Mouse (Mus musculus) spleen, adult 10 weeks (tissue): Measurements from ENCODE around the gene Pstpip1. TPM values are rescaled to one million over a fixed set of nuclear protein-coding genes. Genes with fewer than 3 reads are reported as not detected.

Experiments used
- polyA plus RNA-seq: library from polyadenylated mRNA; stranded (reverse); fragments of 350-450 nt; fragmentation: Illumina TruSeq; extraction: RNeasy Lipid Tissue Mini Kit (QIAGEN cat#74804); gene quantifications from one replicate; pipeline ENCODE4 v1.2.3, GENCODE M21; 2015; ENCODE audit warnings: low replicate concordance; ENCODE audit not compliant: insufficient read depth

Pstpip1 gene
- polyA plus RNA-seq, result 40.3 TPM

DNA sequence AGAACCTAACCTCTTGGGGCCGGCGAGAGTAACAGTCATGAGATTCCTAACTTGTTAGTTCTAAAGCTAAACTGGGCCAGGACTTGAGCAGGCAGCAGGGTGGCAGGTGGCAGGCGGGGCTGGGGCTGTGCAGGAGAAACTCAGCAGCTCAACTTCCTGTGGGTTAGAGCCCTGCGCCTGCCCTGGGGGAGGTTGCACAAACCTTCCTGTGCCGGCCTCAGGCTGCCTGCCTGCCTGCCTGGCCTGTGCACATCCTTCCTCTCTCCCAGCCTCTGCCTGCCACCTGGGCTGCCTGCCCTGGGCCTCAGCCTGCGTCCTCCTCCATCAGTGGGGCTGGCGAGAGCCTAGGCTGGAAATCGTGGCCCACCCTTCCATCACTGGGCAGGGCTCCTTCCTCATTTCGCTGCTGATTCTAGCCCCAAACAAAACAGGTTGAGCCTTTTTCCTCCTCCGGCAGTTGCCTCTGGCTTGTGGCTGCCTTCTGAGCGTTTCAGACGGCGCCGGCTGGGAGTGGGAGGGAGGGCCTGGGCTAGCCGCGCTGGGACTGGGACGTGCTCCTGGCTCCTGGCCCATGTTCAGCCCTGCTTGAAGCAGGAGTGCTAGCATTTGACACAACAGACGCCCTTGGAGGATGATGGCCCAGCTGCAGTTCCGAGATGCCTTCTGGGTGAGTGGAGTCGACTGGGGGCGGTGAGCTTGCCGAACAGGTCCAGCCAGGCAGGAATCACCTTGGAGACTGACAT is at the start of gene Pstpip1:
Gene Pstpip1, plus strand, starts transcription at position 185 of the 743 bp plus-strand sequence.

DNA sequence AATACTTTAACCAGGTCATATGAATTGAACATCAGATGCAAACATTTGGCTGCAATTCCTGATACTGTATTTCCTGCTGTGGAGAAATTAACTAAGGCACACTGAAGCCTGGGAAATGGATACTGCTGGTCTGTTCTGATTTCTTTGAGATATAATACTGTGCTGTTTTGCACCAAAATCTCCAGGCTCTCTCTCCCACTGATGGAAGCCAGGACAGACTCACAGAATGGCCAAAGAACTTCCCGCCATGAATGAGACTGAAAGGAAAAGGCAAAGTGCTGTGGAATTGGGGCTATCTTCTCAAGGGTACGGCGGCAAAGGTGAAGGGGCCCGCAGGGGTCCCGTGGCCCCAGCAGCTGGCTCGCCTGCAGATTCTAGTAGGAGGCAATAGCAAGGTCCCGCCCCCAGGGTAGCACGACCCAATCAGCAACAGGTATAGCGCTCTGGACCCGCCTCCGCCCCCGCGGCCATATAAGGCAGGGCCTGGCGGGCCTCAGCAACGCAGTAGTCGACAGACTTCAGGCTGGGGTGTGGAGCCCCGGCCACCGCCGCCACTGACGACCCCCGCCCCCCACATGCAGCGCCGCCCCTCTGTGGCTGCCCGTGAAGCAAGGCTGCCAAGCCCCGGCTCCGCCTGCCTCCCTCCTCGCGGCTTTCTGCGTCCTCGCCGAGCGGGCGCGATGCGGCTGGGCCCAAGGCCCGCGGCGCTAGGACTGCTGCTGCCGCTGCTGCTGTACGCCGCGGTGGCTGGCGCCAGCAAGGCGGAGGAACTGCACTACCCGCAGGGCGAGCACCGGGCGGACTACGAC is 48.2 kb upstream of the Pstpip1 start, which contains the start of gene Rcn2:
Gene Rcn2, plus strand, starts transcription at position 474 of the 809 bp plus-strand sequence.

DNA sequence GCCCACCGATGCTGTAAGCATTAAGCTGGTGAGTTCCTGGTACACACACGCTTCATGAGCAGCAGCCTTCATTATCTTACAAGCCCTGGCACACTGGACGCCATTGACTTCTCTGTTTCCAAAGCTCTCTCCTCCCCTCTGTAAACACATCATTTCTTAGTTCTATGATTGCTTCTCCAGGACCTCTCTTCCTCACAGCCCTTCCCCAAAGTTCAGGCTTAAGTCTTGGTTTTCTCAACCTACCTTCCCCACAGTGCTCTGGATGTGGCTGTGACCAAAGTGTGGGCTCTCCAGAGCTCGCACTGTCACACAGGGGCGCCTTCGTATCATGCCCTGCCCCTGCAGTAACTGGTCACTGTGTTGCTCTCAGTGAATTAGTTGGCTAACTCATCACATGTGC is 75.6 kb downstream of the Pstpip1 start, which contains the start of gene Tspan3:
Gene Tspan3, minus strand, starts transcription at position 101 of the 400 bp plus-strand sequence.

Other genes starting within 250 kb of the Pstpip1 start
- 15.1 TPM for gene Scaper, start 151.8 kb upstream of the Pstpip1 start, polyA plus RNA-seq
- gene 4930563M21Rik, start 79.4 kb upstream of the Pstpip1 start, polyA plus RNA-seq, result not detected
- 56.2 TPM for gene Rcn2, start 48.1 kb upstream of the Pstpip1 start, polyA plus RNA-seq
- 83.4 TPM for gene Tspan3, start 75.5 kb downstream of the Pstpip1 start, polyA plus RNA-seq